ENCODE assay signal across 27 mouse cellular contexts in the genomic region with DNA sequence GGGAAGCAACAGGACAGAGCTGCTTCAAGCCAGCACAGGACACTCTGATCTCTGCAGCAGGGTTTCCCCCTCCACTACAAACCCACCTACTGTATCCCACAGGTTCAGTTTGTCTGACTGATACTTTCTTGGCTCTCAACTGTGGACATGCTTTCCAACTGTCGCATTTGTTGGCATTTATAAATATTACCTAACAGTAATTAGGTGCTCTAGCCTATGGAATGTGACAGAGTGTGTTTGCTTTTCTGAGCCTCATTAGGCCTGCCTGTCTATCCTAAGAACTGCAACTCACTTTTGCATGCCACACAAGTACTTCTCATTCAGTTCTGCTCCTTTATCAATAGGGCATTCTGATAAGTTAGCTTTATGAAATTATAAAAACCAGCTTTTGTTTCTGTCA. TPM values are rescaled to one million over a fixed set of nuclear protein-coding genes. Genes with fewer than 3 reads are reported as not detected.
DNase-seq lines count a peak whose midpoint lies in the region; ATAC-seq lines count a peak whose summit lies in the region.
"Had no signal": no experiment of that assay in that cellular context is flagged by ENCODE, and none has a peak within 500 bp of the region (broad histone marks: within the 10 kb centered on the region; RNA-seq: fewer than 3 reads in every experiment).

No protein-coding gene starts in this region.

- H3K27ac ChIP-seq in embryonic facial prominence, embryonic 14.5 days (replicated peaks; ENCODE audit: low read depth, low read length): no peak overlapping the region
- no peak overlapping the region for H3K27ac ChIP-seq in embryonic facial prominence, embryonic 10.5 days (replicated peaks)
- no peak overlapping the region for H3K27ac ChIP-seq in forebrain, embryonic 15.5 days (replicated peaks)
- H3K27ac ChIP-seq in forebrain, embryonic 12.5 days: no peak overlapping the region
- no peak overlapping the region for H3K27ac ChIP-seq in midbrain, embryonic 11.5 days (ENCODE audit: low read depth, low read length)
- no peak overlapping the region for H3K27ac ChIP-seq in midbrain, embryonic 13.5 days
- H3K27ac ChIP-seq: embryonic facial prominence, embryonic 15.5 days; gastrocnemius, adult 2 months; heart, embryonic 15.5 days; hindbrain, embryonic 10.5 days; hindbrain, embryonic 13.5 days; intestine, embryonic 15.5 days had no signal

- no peak overlapping the region for H3K4me3 ChIP-seq in embryonic facial prominence, embryonic 14.5 days (ENCODE audit: low read depth, low read length)
- H3K4me3 ChIP-seq in embryonic facial prominence, embryonic 10.5 days: no peak overlapping the region
- no peak overlapping the region for H3K4me3 ChIP-seq in forebrain, embryonic 15.5 days
- no peak overlapping the region for H3K4me3 ChIP-seq in forebrain, embryonic 12.5 days (replicated peaks)
- no peak overlapping the region for H3K4me3 ChIP-seq in midbrain, embryonic 11.5 days (ENCODE audit: low read depth, low read length)
- no peak overlapping the region for H3K4me3 ChIP-seq in midbrain, embryonic 13.5 days (replicated peaks)
- H3K4me3 ChIP-seq: embryonic facial prominence, embryonic 15.5 days; gastrocnemius, adult 2 months; heart, embryonic 12.5 days; heart, embryonic 15.5 days; hindbrain, embryonic 10.5 days; hindbrain, embryonic 13.5 days; intestine, embryonic 15.5 days had no signal

- no peaks in the 10 kb centered on the region for H3K4me1 ChIP-seq in embryonic facial prominence, embryonic 14.5 days (ENCODE audit: control insufficient read depth, insufficient read depth, low read length)
- no peaks in the 10 kb centered on the region for H3K4me1 ChIP-seq in embryonic facial prominence, embryonic 10.5 days
- no peaks in the 10 kb centered on the region for H3K4me1 ChIP-seq in forebrain, embryonic 15.5 days
- H3K4me1 ChIP-seq in forebrain, embryonic 12.5 days: no peaks in the 10 kb centered on the region
- H3K4me1 ChIP-seq in midbrain, embryonic 11.5 days (ENCODE audit: control insufficient read depth, insufficient read depth, low read length): no peaks in the 10 kb centered on the region
- no peaks in the 10 kb centered on the region for H3K4me1 ChIP-seq in midbrain, embryonic 13.5 days (replicated peaks)
- H3K4me1 ChIP-seq: embryonic facial prominence, embryonic 15.5 days; heart, embryonic 12.5 days; heart, embryonic 15.5 days; hindbrain, embryonic 10.5 days; hindbrain, embryonic 13.5 days; intestine, embryonic 15.5 days had no signal

- DNase-seq in embryonic facial prominence, embryonic 14.5 days (ENCODE audit: low spot score): no peak
- no peak for DNase-seq in embryonic facial prominence, embryonic 10.5 days (ENCODE audit: low spot score)
- peak; percentile 14 for DNase-seq in midbrain, embryonic 11.5 days (ENCODE audit: low spot score, missing footprints)
- no peak for DNase-seq in thymus, postnatal 10 days (ENCODE audit: low spot score in 2 of 2)
- DNase-seq: adrenal gland, adult 2 months; adrenal gland, postnatal 14 days; cerebellum, adult 11-12 months; cerebellum, adult 8-10 months; cerebellum, postnatal 10 days; cerebellum, postnatal 36 days; embryo, embryonic 11 days; gastrocnemius, adult 2 months; gastrocnemius, postnatal 25 days; heart, adult 18-20 months; heart, postnatal 10 days; heart, postnatal 36 days; kidney, adult 11 months had no signal

- 0 out of 2 replicates have a peak, but pooled peaks have one; percentile 47 for ATAC-seq in embryonic facial prominence, embryonic 14.5 days (ENCODE audit: low read depth)
- ATAC-seq in forebrain, embryonic 15.5 days (replicated peaks): peak; percentile 72; the same call in 1 of the 2 replicates
- no peak for ATAC-seq in forebrain, embryonic 12.5 days (ENCODE audit: low FRiP score)
- ATAC-seq in midbrain, embryonic 11.5 days (ENCODE audit: low FRiP score): no peak
- no peak for ATAC-seq in midbrain, embryonic 13.5 days
- ATAC-seq: hindbrain, embryonic 16.5 days; intestine, embryonic 15.5 days had no signal

- H3K36me3 ChIP-seq in embryonic facial prominence, embryonic 14.5 days (ENCODE audit: control insufficient read depth, insufficient read depth, low read length): no peaks in the 10 kb centered on the region
- H3K36me3 ChIP-seq in embryonic facial prominence, embryonic 10.5 days (replicated peaks): no peaks in the 10 kb centered on the region
- H3K36me3 ChIP-seq in forebrain, embryonic 15.5 days: no peaks in the 10 kb centered on the region
- no peaks in the 10 kb centered on the region for H3K36me3 ChIP-seq in forebrain, embryonic 12.5 days (replicated peaks)
- no peaks in the 10 kb centered on the region for H3K36me3 ChIP-seq in midbrain, embryonic 11.5 days (ENCODE audit: control insufficient read depth, insufficient read depth, low read length)
- H3K36me3 ChIP-seq in midbrain, embryonic 13.5 days: no peaks in the 10 kb centered on the region
- H3K36me3 ChIP-seq: embryonic facial prominence, embryonic 15.5 days; heart, embryonic 12.5 days; heart, embryonic 15.5 days; hindbrain, embryonic 10.5 days; hindbrain, embryonic 13.5 days; intestine, embryonic 15.5 days had no signal

- H3K27me3 ChIP-seq in embryonic facial prominence, embryonic 14.5 days (replicated peaks; ENCODE audit: control insufficient read depth, insufficient read depth, low read length): no peaks in the 10 kb centered on the region
- H3K27me3 ChIP-seq in embryonic facial prominence, embryonic 10.5 days (replicated peaks; ENCODE audit: low read depth, poor library complexity, severe bottlenecking): no peaks in the 10 kb centered on the region
- H3K27me3 ChIP-seq in forebrain, embryonic 15.5 days: no peaks in the 10 kb centered on the region
- H3K27me3 ChIP-seq in forebrain, embryonic 12.5 days: no peaks in the 10 kb centered on the region
- H3K27me3 ChIP-seq in midbrain, embryonic 11.5 days (ENCODE audit: control insufficient read depth, insufficient read depth, low read length): no peaks in the 10 kb centered on the region
- H3K27me3 ChIP-seq in midbrain, embryonic 13.5 days: no peaks in the 10 kb centered on the region
- H3K27me3 ChIP-seq: embryonic facial prominence, embryonic 15.5 days; heart, embryonic 12.5 days; heart, embryonic 15.5 days; hindbrain, embryonic 13.5 days; intestine, embryonic 15.5 days had no signal

- H3K9ac ChIP-seq in embryonic facial prominence, embryonic 14.5 days (ENCODE audit: low read depth, low read length): no peak overlapping the region
- H3K9ac ChIP-seq in forebrain, embryonic 15.5 days (replicated peaks): no peak overlapping the region
- H3K9ac ChIP-seq in forebrain, embryonic 12.5 days: no peak overlapping the region
- no peak overlapping the region for H3K9ac ChIP-seq in midbrain, embryonic 11.5 days (ENCODE audit: low read length)
- H3K9ac ChIP-seq in midbrain, embryonic 13.5 days (replicated peaks): no peak overlapping the region
- H3K9ac ChIP-seq: embryonic facial prominence, embryonic 15.5 days; heart, embryonic 12.5 days; heart, embryonic 15.5 days; hindbrain, embryonic 13.5 days; intestine, embryonic 15.5 days had no signal

- no peak overlapping the region for H3K4me2 ChIP-seq in embryonic facial prominence, embryonic 14.5 days (ENCODE audit: low read depth, low read length)
- no peak overlapping the region for H3K4me2 ChIP-seq in forebrain, embryonic 15.5 days (replicated peaks)
- no peak overlapping the region for H3K4me2 ChIP-seq in forebrain, embryonic 12.5 days
- no peak overlapping the region for H3K4me2 ChIP-seq in midbrain, embryonic 11.5 days
- no peak overlapping the region for H3K4me2 ChIP-seq in midbrain, embryonic 13.5 days (replicated peaks)
- H3K4me2 ChIP-seq: embryonic facial prominence, embryonic 15.5 days; heart, embryonic 12.5 days; heart, embryonic 15.5 days; hindbrain, embryonic 13.5 days; intestine, embryonic 15.5 days had no signal

- WGBS in embryonic facial prominence, embryonic 14.5 days: 42% methylated on average over 1 of the region's 1 CpGs
- WGBS in embryonic facial prominence, embryonic 10.5 days: 62% methylated on average over 1 of the region's 1 CpGs
- WGBS in forebrain, embryonic 15.5 days: 49% methylated on average over 1 of the region's 1 CpGs
- WGBS in forebrain, embryonic 12.5 days: 82% methylated on average over 1 of the region's 1 CpGs
- 72% methylated on average over 1 of the region's 1 CpGs for WGBS in midbrain, embryonic 11.5 days
- WGBS in midbrain, embryonic 13.5 days: 78% methylated on average over 1 of the region's 1 CpGs

- H3K9me3 ChIP-seq in embryonic facial prominence, embryonic 14.5 days (ENCODE audit: control insufficient read depth, low read length): no peaks in the 10 kb centered on the region
- H3K9me3 ChIP-seq in embryonic facial prominence, embryonic 10.5 days: no peaks in the 10 kb centered on the region
- no peaks in the 10 kb centered on the region for H3K9me3 ChIP-seq in forebrain, embryonic 15.5 days
- no peaks in the 10 kb centered on the region for H3K9me3 ChIP-seq in forebrain, embryonic 12.5 days
- H3K9me3 ChIP-seq in midbrain, embryonic 11.5 days (ENCODE audit: control insufficient read depth, low read length): no peaks in the 10 kb centered on the region
- H3K9me3 ChIP-seq in midbrain, embryonic 13.5 days: no peaks in the 10 kb centered on the region
- H3K9me3 ChIP-seq: embryonic facial prominence, embryonic 15.5 days; heart, embryonic 15.5 days; hindbrain, embryonic 10.5 days; hindbrain, embryonic 13.5 days; intestine, embryonic 15.5 days had no signal

RNA-seq across cellular contexts. Expression of a gene that starts 8.9 kb away (rescaled TPM):
- polyA plus RNA-seq in embryonic facial prominence, embryonic 14.5 days (2014; fragmentation: Nextera tagmentation; extraction: Ambion mirVana): 206 and 577 TPM in 2 replicates
- 1.7 and 2.0 TPM in 2 replicates for polyA plus RNA-seq in embryonic facial prominence, embryonic 10.5 days (2016; fragmentation: Nextera tagmentation; extraction: Ambion mirVana)
- polyA plus RNA-seq in forebrain, embryonic 15.5 days (2015; fragmentation: Nextera tagmentation; extraction: Ambion mirVana): 1.1 and 2.1 TPM in 2 replicates
- polyA plus RNA-seq in forebrain, embryonic 12.5 days (2016; fragmentation: Nextera tagmentation; extraction: Ambion mirVana): 1.3 and 2.3 TPM in 2 replicates
- polyA plus RNA-seq in midbrain, embryonic 11.5 days (2014; fragmentation: Nextera tagmentation; extraction: Ambion mirVana): 3.5 and 3.9 TPM in 2 replicates
- 1.5 TPM in 2 replicates for polyA plus RNA-seq in midbrain, embryonic 13.5 days (2015; fragmentation: Nextera tagmentation; extraction: Ambion mirVana)

RNA-seq across cellular contexts. Expression of a gene that starts 31.6 kb away (rescaled TPM):
- 28.8 and 33.3 TPM in 2 replicates for polyA plus RNA-seq in embryonic facial prominence, embryonic 14.5 days (2014; fragmentation: Nextera tagmentation; extraction: Ambion mirVana)
- polyA plus RNA-seq in embryonic facial prominence, embryonic 10.5 days (2016; fragmentation: Nextera tagmentation; extraction: Ambion mirVana): 72.8 and 77.4 TPM in 2 replicates
- 21.7 and 22.7 TPM in 2 replicates for polyA plus RNA-seq in forebrain, embryonic 15.5 days (2015; fragmentation: Nextera tagmentation; extraction: Ambion mirVana)
- 40.2 and 50.7 TPM in 2 replicates for polyA plus RNA-seq in forebrain, embryonic 12.5 days (2016; fragmentation: Nextera tagmentation; extraction: Ambion mirVana)
- polyA plus RNA-seq in midbrain, embryonic 11.5 days (2014; fragmentation: Nextera tagmentation; extraction: Ambion mirVana): 108 and 118 TPM in 2 replicates
- 20.3 and 22.0 TPM in 2 replicates for polyA plus RNA-seq in midbrain, embryonic 13.5 days (2015; fragmentation: Nextera tagmentation; extraction: Ambion mirVana)

RNA-seq across cellular contexts. Expression of a gene that starts 46.3 kb away (rescaled TPM):
- polyA plus RNA-seq in embryonic facial prominence, embryonic 14.5 days (2014; fragmentation: Nextera tagmentation; extraction: Ambion mirVana): 0.39 and 0.46 TPM in 2 replicates
- 0.15 and 0.16 TPM in 2 replicates for polyA plus RNA-seq in embryonic facial prominence, embryonic 10.5 days (2016; fragmentation: Nextera tagmentation; extraction: Ambion mirVana)
- not detected in 2 replicates for polyA plus RNA-seq in forebrain, embryonic 15.5 days (2015; fragmentation: Nextera tagmentation; extraction: Ambion mirVana)
- not detected in 2 replicates for polyA plus RNA-seq in forebrain, embryonic 12.5 days (2016; fragmentation: Nextera tagmentation; extraction: Ambion mirVana)
- 0.14 TPM in 1 of 2 replicates, not detected in the other for polyA plus RNA-seq in midbrain, embryonic 11.5 days (2014; fragmentation: Nextera tagmentation; extraction: Ambion mirVana)
- 0.17 TPM in 1 of 2 replicates, not detected in the other for polyA plus RNA-seq in midbrain, embryonic 13.5 days (2015; fragmentation: Nextera tagmentation; extraction: Ambion mirVana)
- polyA plus RNA-seq: hindbrain, embryonic 10.5 days; hindbrain, embryonic 13.5 days; hindbrain, embryonic 16.5 days had no signal

Comparison
In these comparisons a context has a peak if more than half of its experiments do, and no peak if none do; other contexts are left out.
1. ATAC-seq: peak in embryonic facial prominence, embryonic 14.5 days (single experiment) and forebrain, embryonic 15.5 days (single experiment); none in forebrain, embryonic 12.5 days (single experiment), midbrain, embryonic 11.5 days (single experiment) and midbrain, embryonic 13.5 days (single experiment).
2. RNA of a gene that starts 8.9 kb away (polyA plus RNA-seq): 206 to 577 TPM in embryonic facial prominence, embryonic 14.5 days; 3.5 to 3.9 TPM in midbrain, embryonic 11.5 days, 1.1 to 2.1 TPM in forebrain, embryonic 15.5 days, 1.7 to 2.0 TPM in embryonic facial prominence, embryonic 10.5 days, 1.5 TPM in midbrain, embryonic 13.5 days and 1.3 to 2.3 TPM in forebrain, embryonic 12.5 days; every median in the first group is over 10 times any median in the second.